Mouse (Mus musculus): ENCODE results near the gene Psmb11. TPM values are rescaled to one million over a fixed set of nuclear protein-coding genes. Genes with fewer than 3 reads are reported as not detected.

Psmb11 gene
- total RNA-seq (2023) = not detected

DNA sequence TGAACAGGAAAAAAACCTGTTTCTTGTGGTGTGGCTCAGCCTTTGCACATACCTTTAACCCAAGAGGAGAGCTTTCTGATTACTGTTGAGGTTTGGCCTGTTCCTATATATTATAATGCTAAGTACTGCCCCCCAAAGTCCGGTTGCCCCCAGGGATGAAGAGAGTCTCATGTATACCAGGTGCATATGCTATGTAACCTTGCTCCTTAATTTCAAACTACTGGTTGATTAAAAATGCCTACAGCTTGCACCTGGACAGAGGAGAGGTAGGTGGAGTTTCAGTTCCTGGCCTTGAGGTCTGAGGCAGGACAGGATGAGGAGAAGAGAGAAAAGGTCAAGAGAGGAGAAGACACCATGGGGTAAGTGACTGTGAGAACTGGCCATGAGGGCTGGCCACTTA lies at the start of gene Psmb11:
Psmb11 (plus strand) TSS at position 301 of the 400 bp plus-strand sequence.

DNA sequence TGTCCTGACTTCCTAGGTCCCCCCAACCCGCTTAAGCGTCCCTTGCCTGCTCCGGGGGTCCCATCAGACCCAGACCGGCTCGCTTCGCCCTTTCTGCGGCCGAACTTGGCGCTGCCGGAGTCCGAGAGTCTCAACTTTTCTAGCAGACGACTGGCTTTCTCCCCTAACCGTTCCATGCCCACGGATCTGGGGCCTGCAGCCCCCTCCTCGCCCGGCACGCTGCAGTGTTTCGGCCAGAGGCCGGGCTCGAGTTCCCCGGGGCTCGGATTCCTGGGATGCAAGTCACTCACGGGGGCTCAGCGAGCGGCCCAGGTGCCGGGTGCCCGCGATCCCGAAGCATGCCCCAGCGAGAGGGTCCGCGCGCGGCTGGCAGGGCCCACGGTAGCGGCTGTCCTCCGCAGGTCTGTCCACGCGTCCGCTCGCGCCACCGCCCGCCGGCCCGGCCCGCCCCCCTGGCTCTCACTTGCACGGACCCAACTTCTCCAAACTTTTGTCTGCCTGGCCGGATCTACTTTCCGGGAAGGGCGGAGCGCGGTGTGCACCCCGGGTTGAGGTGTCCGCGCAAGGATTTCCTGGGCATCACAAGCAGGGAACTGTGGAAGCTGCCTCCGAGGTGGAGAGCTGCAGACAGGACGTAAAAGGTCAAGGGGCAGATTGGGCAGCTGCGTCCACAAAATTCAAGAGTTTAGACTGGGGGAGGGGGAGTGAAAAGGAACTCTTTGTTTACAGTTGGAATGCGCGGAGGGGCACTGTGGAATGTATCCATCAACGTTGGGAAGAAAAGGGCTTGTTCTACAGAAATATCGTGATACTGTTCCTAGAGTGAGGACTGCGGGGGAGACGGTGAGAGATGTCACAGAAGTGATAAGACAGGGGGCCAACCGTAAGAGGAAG lies 43.9 kb upstream of the Psmb11 start, which contains the start of gene Ajuba:
Ajuba (minus strand) TSS at position 470 of the 894 bp plus-strand sequence.

DNA sequence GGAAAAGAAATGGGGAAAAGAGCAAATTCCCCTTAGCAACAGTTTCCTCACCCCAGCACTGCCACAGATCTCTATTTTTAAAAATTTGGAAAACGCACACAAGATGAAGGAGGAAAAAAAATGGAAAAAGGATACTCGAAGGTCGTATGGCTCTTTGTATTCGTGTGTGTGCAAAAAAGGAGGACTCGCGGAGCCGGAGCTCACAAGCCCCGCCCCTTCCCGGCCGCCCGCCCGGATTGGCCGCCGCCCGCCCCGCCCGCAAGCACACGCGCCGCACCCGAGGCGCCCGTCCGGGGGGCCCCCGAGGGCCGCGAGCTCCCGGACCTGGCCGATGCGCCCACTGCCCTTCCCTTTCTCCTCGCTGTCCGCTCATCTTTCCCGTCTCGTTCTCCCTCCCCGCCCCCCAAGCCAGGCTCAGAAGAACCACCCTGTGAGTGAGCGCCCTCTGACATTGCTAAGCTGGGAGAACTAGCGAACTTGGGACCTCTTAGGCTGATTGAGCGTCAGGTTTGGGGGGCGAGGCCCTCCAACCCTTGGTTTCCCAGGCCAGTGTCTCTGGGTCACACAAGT lies 15.4 kb upstream of the Psmb11 start, which contains the start of gene 4931414P19Rik:
4931414P19Rik (minus strand) TSS at position 242 of the 570 bp plus-strand sequence.

GRCm38 (mm10) chr14:54617897-54618365 lies 3.3 kb upstream of the Psmb11 start, which contains the start of gene Psmb5:
Gene Psmb5 (minus strand): TSS chr14:54618022.

DNA sequence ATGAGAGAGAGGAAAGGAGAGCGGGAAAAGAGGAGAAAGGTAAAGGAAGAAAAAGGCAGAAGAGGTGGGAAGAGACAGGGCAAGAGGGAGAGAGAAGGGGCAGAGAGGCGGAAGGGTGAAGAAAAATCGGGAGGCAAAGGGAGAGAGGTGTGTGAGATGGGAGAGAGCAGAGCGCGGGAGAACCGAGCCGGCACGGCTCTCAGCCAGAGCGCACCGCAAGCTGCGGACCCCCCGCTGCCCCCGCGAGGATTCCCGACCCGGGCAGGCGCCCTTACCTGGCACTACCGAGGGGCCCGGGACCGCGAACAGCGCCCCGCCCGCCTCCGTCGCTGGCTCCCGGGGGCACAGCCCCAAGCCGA lies 19.7 kb downstream of the Psmb11 start, which contains the start of gene Gm17606:
Gm17606 (plus strand) TSS at position 7 of the 359 bp plus-strand sequence.

DNA sequence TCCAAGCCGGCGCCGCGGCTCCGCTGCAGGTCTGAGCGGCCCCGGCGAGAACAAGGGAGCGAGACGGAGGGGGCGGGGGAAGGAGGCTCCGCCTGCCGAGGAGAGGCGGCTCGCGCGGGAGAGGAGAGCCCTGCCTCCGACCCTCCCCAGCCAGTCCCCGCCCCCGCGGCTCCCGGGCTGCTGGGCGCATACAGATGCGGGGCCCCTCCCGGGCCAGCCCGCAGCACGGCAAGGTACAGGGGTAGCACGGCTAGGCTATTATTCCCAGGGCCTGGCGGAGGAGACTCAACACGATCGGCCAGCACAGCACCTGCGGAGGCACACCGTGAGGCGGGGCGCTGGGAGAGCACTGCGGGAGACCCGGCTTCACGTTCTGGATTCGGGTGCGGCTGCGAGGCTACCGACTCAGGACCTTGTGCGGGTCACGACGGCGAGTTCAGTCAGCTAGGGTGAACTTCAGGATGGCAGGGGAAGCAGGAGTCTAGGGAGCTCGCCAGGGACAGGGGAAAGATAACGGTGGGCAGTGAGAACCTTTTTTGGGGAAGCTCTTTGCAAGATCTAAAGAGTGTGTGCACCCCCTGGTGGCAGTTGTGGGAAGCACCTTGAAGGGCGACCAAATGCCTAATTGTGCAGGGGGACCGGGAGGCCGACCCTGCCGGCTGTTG lies 20.2 kb downstream of the Psmb11 start, which contains the start of gene Cdh24:
Cdh24 (minus strand) TSS at position 60 of the 665 bp plus-strand sequence.

Other genes with a start within 250 kb of the Psmb11 start
- gene Slc7a7, start 203.7 kb upstream of the Psmb11 start, total RNA-seq (2023) = 1.2 TPM
- gene Mrpl52, start 194.5 kb upstream of the Psmb11 start, total RNA-seq (2023) = 71.9 TPM
- gene Mmp14, start 189.8 kb upstream of the Psmb11 start, total RNA-seq (2023) = 2.3 TPM
- gene Lrp10, start 157.3 kb upstream of the Psmb11 start, total RNA-seq (2023) = 157 TPM
- not detected for gene Rem2, start 145.3 kb upstream of the Psmb11 start, total RNA-seq (2023)
- 33.7 TPM for gene Prmt5, start 103.9 kb upstream of the Psmb11 start, total RNA-seq (2023)
- gene Haus4, start 66.8 kb upstream of the Psmb11 start, total RNA-seq (2023) = 14.4 TPM
- 0.27 TPM for gene Ajuba, start 43.9 kb upstream of the Psmb11 start, total RNA-seq (2023)
- 9.3 TPM for gene 4931414P19Rik, start 15.4 kb upstream of the Psmb11 start, total RNA-seq (2023)
- gene Psmb5, start 3.4 kb upstream of the Psmb11 start, total RNA-seq (2023) = 53.8 TPM
- gene Gm17606, start 19.5 kb downstream of the Psmb11 start, total RNA-seq (2023) = not detected
- gene Cdh24, start 19.9 kb downstream of the Psmb11 start, total RNA-seq (2023) = 12.8 TPM
- gene 1700123O20Rik, start 64.8 kb downstream of the Psmb11 start, total RNA-seq (2023) = 30.0 TPM
- 585 TPM for gene Acin1, start 65.5 kb downstream of the Psmb11 start, total RNA-seq (2023)
- gene Gm29776, start 77.4 kb downstream of the Psmb11 start, total RNA-seq (2023) = not detected
- not detected for gene Cebpe, start 90.7 kb downstream of the Psmb11 start, total RNA-seq (2023)
- 0.86 TPM for gene Slc7a8, start 160.5 kb downstream of the Psmb11 start, total RNA-seq (2023)
- not detected for gene Rnf212b, start 192.7 kb downstream of the Psmb11 start, total RNA-seq (2023)
- 10.6 TPM for gene Homez, start 249.5 kb downstream of the Psmb11 start, total RNA-seq (2023)

Data from CD4-positive naive resting alpha-beta T cell, adult 57 days (primary cell).